Mouse (Mus musculus): ENCODE measurements around the gene Eif2b3. TPM values are rescaled to one million over a fixed set of nuclear protein-coding genes. Genes with fewer than 3 reads are reported as not detected.
A peak's percentile ranks its signal among the peaks of the same experiment; 100 is the strongest.

Eif2b3 gene
- polyA plus RNA-seq, 1 experiment from 2014 or later = 45.7 TPM

- ATAC-seq = no peak
- no peaks in the 10 kb centered on the region for H3K9me3 ChIP-seq (replicated peaks)
- H3K9ac ChIP-seq = no peak overlapping the region
- H3K4me3 ChIP-seq = no peak overlapping the region
- H3K36me3 ChIP-seq (ENCODE audit: poor library complexity, severe bottlenecking) = peaks cover 68% of the 10 kb centered on the region
- peaks cover 18% of the 10 kb centered on the region for H3K4me1 ChIP-seq
- H3K4me2 ChIP-seq = no peak overlapping the region
- H3K27me3 ChIP-seq = peaks cover 3% of the 10 kb centered on the region; the same call in 1 of the 2 replicates
- H3K27ac ChIP-seq = no peak overlapping the region
- WGBS = 93% methylated on average over 17 of the region's 17 CpGs
These were observed 19.6 kb upstream of the Eif2b3 start for GRCm38 (mm10) chr4:116999513-117000154.

DNA sequence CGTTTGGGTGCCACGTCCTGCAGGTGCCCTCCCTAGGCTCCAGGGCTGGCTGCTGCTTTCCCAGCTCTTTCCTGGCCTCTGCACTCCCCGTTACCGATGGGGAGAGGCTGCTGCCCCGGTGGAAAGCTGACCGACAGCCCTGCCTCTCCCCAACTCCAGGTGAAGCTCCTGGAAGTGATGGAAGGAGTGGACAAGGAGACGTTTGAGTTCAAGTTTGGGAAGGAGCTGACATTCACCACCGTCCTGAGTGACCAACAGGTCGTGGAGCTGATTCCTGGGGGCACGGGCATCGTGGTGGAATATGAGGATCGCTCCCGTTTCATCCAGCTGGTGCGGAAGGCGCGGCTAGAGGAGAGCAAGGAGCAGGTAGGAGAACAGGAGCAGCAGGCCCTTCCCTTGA lies 17.2 kb upstream of the Eif2b3 start:
- Histone ChIP-seq H3K4me1 (no peaks in the 10 kb centered on the region), H3K36me3 (ENCODE audit: poor library complexity, severe bottlenecking) (peaks cover 64% of the 10 kb centered on the region), H3K4me2 (no peak overlapping the region), H3K9me3 (replicated peaks) (no peaks in the 10 kb centered on the region), H3K27me3 (no peaks in the 10 kb centered on the region), H3K9ac (no peak overlapping the region), H3K4me3 (no peak overlapping the region), H3K27ac (no peak overlapping the region)
- WGBS = 87% methylated on average over 16 of the region's 16 CpGs
- ATAC-seq = no peak

- H3K9me3 ChIP-seq (replicated peaks) = no peaks in the 10 kb centered on the region
- no peak overlapping the region for H3K4me2 ChIP-seq
- H3K27me3 ChIP-seq = no peaks in the 10 kb centered on the region
- peak; percentile 72 for ATAC-seq
- no peak overlapping the region for H3K4me3 ChIP-seq
- H3K9ac ChIP-seq = no peak overlapping the region
- no peaks in the 10 kb centered on the region for H3K4me1 ChIP-seq
- peaks cover 61% of the 10 kb centered on the region for H3K36me3 ChIP-seq (ENCODE audit: poor library complexity, severe bottlenecking)
- WGBS = 55% methylated on average over 38 of the region's 38 CpGs
- no peak overlapping the region for H3K27ac ChIP-seq
These were observed 16.4 kb upstream of the Eif2b3 start for GRCm38 (mm10) chr4:117002543-117003521.

DNA sequence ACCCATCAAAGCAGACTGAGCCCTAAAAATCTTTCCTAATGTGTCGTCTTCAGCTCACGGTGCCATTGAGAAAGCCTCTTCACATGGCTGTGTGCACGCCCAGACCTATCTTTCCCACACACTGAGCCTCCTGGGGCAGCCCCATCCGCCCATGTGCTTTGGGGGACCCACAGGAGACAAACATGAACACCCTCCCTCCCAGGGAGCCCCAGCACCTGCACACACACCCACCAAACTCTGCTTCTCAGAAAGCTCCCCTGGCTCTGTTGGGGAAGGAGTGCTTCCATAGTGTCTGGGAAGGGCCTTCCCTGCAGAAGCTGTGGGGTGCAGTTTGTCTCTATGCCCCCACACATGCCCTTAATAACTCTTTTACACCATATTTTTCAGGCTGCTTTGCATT lies 14.6 kb upstream of the Eif2b3 start:
- no peaks in the 10 kb centered on the region for H3K27me3 ChIP-seq

DNA sequence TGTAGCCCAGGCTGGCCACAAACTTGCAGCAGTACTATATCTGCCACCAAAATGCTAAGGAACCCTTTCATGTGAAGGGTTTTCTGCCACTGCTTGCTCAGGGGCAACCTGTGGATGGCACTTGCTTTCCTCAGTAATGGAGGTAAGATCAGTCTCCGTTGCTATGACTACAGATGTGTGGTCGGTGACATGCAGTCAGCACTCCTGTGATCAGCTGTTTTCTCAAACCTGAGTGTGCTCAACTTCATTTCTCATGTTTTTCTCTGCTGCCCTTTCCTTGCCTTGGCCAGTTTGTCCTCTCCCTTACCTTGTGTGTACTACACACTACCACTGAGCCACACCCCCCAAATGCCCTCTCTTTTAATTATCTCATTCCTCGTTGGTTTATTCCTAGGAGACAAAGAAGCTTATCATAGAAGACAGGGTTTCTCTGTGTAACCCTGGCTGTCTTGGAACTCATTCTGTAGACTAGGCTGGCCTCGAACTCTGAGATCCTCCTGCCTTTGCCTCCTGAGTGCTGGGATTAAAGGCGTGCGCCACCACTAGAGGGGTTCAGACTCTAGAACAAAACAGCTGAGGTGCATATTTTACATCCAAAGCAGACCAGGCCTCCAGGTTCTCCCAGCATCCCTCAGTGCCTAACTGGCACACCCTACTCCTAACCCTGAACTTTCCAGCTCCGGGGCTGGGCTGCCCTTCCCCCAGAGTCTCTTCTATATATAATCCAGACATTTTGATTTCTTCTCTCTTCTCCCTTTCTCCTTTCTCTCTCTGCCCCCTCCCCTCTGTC lies 13.4 kb upstream of the Eif2b3 start:
- no peak overlapping the region for H3K9ac ChIP-seq
- WGBS = 73% methylated on average over 7 of the region's 7 CpGs
- H3K4me2 ChIP-seq = no peak overlapping the region
- no peaks in the 10 kb centered on the region for H3K9me3 ChIP-seq (replicated peaks)
- no peak for ATAC-seq
- H3K27me3 ChIP-seq = no peaks in the 10 kb centered on the region
- no peak overlapping the region for H3K4me3 ChIP-seq
- no peaks in the 10 kb centered on the region for H3K4me1 ChIP-seq
- H3K36me3 ChIP-seq (ENCODE audit: poor library complexity, severe bottlenecking) = peaks cover 34% of the 10 kb centered on the region
- H3K27ac ChIP-seq = no peak overlapping the region

More for the DNA sequence above, 14.6 kb upstream of the Eif2b3 start:
- H3K4me2 ChIP-seq = no peak overlapping the region
- 90% methylated on average over 4 of the region's 4 CpGs for WGBS
- peaks cover 46% of the 10 kb centered on the region for H3K36me3 ChIP-seq (ENCODE audit: poor library complexity, severe bottlenecking)
- H3K4me3 ChIP-seq = no peak overlapping the region
- no peak overlapping the region for H3K27ac ChIP-seq
- no peak for ATAC-seq
- H3K9ac ChIP-seq = no peak overlapping the region
- H3K4me1 ChIP-seq = no peaks in the 10 kb centered on the region
- H3K9me3 ChIP-seq (replicated peaks) = no peaks in the 10 kb centered on the region

DNA sequence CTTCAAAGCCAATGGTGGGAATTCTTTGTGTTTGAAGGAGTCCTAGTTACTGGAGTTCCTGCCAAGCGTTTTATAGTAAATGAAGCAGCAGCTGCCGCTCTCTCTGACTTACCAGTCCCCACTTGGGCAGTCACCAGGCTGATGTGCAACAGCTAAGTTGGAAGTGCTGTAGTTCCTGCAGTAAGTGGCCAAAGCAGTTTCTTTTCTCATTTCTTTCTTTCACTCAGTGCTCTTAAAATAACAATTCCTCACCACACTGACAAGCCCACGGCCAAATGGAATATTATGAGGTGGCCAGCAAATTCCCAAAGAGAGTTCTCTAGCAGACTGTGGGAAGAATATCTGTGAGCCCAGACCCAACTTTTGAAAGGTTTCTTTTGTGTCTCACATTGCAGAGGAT lies 12.1 kb upstream of the Eif2b3 start:
- WGBS = 72% methylated on average over 3 of the region's 3 CpGs
- Histone ChIP-seq H3K9ac (no peak overlapping the region), H3K27ac (no peak overlapping the region)

GRCm38 (mm10) chr4:117010231-117010630 lies 9.0 kb upstream of the Eif2b3 start:
- no peak overlapping the region for H3K4me2 ChIP-seq
- H3K27me3 ChIP-seq = no peaks in the 10 kb centered on the region
- 88% methylated on average over 5 of the region's 5 CpGs for WGBS
- no peak for ATAC-seq
- no peaks in the 10 kb centered on the region for H3K36me3 ChIP-seq (ENCODE audit: poor library complexity, severe bottlenecking)
- H3K4me1 ChIP-seq = no peaks in the 10 kb centered on the region
- no peak overlapping the region for H3K9ac ChIP-seq
- H3K27ac ChIP-seq = no peak overlapping the region
- H3K4me3 ChIP-seq = no peak overlapping the region
- H3K9me3 ChIP-seq (replicated peaks) = no peaks in the 10 kb centered on the region

More for the DNA sequence above, 12.1 kb upstream of the Eif2b3 start:
- Histone ChIP-seq H3K27me3 (no peaks in the 10 kb centered on the region), H3K4me1 (no peaks in the 10 kb centered on the region), H3K36me3 (ENCODE audit: poor library complexity, severe bottlenecking) (peaks cover 23% of the 10 kb centered on the region), H3K9me3 (replicated peaks) (no peaks in the 10 kb centered on the region), H3K4me2 (no peak overlapping the region), H3K4me3 (no peak overlapping the region)
- ATAC-seq = no peak

- H3K4me3 ChIP-seq = no peak overlapping the region
- H3K36me3 ChIP-seq (ENCODE audit: poor library complexity, severe bottlenecking) = no peaks in the 10 kb centered on the region
- H3K4me2 ChIP-seq = no peak overlapping the region
- no peak for ATAC-seq
- no peak overlapping the region for H3K27ac ChIP-seq
- H3K9ac ChIP-seq = no peak overlapping the region
- H3K9me3 ChIP-seq (replicated peaks) = no peaks in the 10 kb centered on the region
- 84% methylated on average over 6 of the region's 6 CpGs for WGBS
- H3K27me3 ChIP-seq = no peaks in the 10 kb centered on the region
- no peaks in the 10 kb centered on the region for H3K4me1 ChIP-seq
These were observed 5.6 kb upstream of the Eif2b3 start for GRCm38 (mm10) chr4:117013596-117013995.

DNA sequence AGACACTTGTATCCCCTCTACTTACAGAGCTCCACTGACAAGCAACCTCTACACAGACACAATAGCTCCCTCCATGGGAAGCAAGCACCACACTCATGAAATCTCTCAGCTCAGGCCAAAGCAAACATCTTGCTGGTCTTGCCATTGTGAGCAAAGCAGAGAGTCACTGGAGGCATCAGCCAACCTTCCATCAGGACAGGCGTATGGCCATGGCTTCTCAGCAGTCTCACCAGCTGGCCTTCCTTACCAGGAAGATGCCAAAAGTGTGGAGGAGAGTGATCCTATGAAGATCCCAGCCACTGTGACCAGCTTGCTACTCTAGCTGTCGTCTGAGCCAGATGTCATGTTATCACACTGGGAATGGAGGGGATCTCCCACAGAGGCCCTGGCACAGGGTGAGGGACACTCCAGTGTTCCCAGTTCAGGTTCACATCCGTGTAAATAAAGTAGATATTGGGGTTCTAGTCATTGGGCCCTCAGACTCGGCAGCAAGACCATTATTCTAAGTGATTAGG lies 4.2 kb upstream of the Eif2b3 start:
- 57% methylated on average over 4 of the region's 4 CpGs for WGBS
- no peak overlapping the region for H3K27ac ChIP-seq
- H3K9ac ChIP-seq = no peak overlapping the region
- H3K4me3 ChIP-seq = no peak overlapping the region
- H3K27me3 ChIP-seq = no peaks in the 10 kb centered on the region
- ATAC-seq = no peak
- H3K4me1 ChIP-seq = peaks cover 3% of the 10 kb centered on the region
- no peaks in the 10 kb centered on the region for H3K9me3 ChIP-seq (replicated peaks)
- H3K36me3 ChIP-seq (ENCODE audit: poor library complexity, severe bottlenecking) = no peaks in the 10 kb centered on the region
- no peak overlapping the region for H3K4me2 ChIP-seq

DNA sequence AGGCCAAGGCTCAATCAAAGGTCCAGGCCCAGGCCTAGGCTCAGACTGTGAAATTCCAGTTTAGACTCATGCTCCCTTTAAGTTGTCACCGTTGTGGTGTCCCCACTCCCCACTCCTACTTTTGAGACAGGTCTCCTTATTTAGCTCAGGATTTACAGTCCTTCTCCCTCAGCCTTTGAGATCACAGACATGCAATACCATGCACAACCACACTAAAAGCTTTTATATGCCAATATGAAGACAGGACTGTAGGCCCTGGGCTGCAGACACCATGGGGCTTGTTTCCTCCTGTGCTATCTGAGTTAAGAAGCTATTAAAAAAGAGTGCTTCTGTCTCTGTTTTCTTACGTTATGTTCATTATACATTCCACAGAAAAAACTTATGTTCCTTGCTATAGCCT lies 1.5 kb upstream of the Eif2b3 start:
- Histone ChIP-seq H3K9me3 (replicated peaks) (no peaks in the 10 kb centered on the region), H3K27me3 (no peaks in the 10 kb centered on the region), H3K27ac (no peak overlapping the region), H3K9ac (no peak overlapping the region), H3K4me2 (no peak overlapping the region), H3K36me3 (ENCODE audit: poor library complexity, severe bottlenecking) (peaks cover 7% of the 10 kb centered on the region), H3K4me3 (no peak overlapping the region), H3K4me1 (peaks cover 11% of the 10 kb centered on the region)
- ATAC-seq = no peak
- 91% methylated on average over 2 of the region's 2 CpGs for WGBS

GRCm38 (mm10) chr4:117018327-117018726 lies 875 bp upstream of the Eif2b3 start:
- 84% methylated on average over 7 of the region's 7 CpGs for WGBS
- ATAC-seq = no peak
- H3K27ac ChIP-seq = no peak overlapping the region

More at GRCm38 (mm10) chr4:117018327-117018726, 875 bp upstream of the Eif2b3 start:
- Histone ChIP-seq H3K9ac (no peak overlapping the region), H3K27me3 (no peaks in the 10 kb centered on the region), H3K9me3 (replicated peaks) (no peaks in the 10 kb centered on the region), H3K4me3 (no peak overlapping the region), H3K36me3 (ENCODE audit: poor library complexity, severe bottlenecking) (peaks cover 13% of the 10 kb centered on the region), H3K4me1 (peaks cover 11% of the 10 kb centered on the region), H3K4me2 (no peak overlapping the region)
